Mouse (Mus musculus): Measurements from ENCODE around the gene Eomes.

Eomes gene

DNA sequence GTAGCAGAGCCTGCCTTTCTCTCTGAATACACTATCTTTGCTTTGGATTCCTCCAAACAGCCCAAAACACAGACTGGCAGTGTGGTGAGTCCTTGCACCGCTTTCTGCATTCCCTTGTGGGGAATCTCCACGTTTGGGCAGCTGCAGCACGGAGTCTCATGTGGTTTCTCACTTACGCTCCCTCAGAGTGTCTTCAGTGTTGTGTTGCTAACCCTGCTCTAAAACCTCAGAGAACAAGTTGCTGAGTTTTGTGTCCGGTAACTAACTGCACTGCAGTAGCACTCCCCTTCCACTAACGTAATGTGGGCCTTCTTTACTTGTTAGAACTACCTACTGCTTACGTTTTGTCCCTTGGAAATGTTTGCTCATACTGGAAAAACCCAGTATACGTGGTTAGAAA, 41.1 kb downstream of the Eomes start:
- DNase-seq (ENCODE audit: low read depth), result no peak

DNA sequence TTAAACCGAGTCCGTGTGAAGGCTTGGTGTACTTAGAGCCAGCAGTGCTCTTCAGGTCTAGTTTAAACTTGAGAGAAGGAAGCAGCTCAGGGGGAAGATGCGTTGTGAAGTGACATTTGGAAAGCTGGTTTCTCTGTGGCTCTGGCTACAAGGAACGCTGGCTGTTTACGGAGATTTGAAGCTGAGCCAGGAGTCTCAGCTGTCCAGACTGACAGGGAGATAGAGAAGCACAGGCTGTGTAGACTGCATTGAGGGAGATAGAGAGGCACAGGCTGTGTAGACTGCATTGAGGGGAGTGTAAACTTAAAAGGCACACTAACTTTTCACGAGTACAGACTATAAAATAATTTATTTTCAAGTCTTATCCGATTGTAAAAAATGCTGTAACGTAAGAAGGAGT, 42.0 kb downstream of the Eomes start:
- no peak for DNase-seq (ENCODE audit: low read depth)

DNA sequence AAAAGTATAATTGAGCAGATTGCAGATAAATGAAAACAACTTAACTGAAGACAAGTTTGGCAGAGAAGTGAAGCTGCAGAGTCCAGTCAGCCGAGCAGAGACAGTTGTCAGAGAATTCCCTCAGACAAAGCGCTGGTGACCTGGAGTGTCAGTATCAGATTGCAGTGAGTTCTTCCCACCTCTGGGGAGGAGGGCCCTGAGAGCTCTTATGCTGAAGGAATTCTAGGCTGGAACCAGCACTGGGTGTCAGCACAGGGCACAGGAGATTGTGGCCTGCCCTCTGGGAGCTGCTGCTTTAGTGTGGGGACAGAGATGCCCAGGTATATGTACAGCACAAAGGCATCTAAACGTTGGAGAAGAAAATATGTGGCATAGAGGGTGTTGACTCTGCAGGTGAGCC, 42.8 kb downstream of the Eomes start:
- no peak for DNase-seq (ENCODE audit: low read depth)

DNA sequence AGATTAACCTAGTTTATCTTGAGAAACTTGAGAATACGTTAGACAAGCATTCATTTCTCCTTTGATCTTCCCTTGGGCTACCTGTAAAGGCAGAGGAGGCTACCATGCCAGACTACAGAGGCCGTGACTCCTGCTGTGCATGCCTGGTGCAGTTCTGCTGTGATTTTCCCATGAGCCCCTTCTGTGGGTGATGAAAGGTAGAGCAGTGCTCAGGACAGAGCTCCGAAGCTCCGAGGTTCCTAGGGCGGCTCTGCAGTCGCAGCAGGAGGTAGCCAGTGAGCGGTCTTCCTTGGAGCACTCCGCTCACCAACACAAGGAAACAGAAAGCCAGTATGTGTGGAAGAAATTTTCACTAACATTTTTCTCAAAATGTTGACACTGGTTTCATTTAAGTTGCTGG, 43.6 kb downstream of the Eomes start:
- DNase-seq (ENCODE audit: low read depth), result no peak

DNA sequence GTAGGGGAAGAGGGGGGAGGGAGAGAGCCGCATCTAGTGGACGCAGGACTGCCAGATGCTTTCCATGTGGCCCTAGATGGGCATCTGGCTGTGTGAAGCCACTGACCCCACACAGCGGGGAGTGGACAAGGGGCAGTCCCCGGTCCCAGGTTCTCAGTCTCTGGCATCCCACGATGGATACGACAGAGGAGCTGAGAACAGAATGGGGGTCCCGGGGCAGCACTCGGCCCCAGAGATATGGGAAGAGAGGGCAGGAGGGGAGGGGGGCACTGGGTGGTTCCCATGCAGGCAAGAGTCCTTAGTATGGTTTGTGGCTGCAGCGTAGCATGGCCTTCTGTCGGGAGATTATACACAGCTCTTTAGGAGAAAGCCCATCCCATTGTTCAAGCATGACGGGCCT, 45.7 kb downstream of the Eomes start:
- no peak for DNase-seq (ENCODE audit: low read depth)

DNA sequence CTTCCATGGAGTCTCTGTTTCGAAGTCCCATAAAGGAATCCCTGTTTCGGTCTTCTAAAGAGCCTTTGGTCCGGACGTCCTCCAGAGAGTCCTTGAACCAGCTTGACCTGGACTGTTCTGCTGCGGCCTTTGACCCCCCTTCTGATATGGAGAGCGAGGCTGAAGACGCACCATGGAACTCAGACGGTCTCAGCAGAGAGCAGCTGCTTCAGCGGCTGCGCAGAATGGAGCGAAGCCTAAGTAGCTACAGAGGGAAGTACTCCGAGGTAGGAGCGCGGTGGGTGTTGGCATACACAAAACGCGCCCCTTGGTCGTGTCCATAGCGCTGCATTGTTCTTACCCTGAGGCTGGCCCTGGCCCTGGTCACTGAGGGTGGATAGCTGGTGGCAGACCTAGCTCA, 49.0 kb downstream of the Eomes start:
- no peak for DNase-seq (ENCODE audit: low read depth)

DNA sequence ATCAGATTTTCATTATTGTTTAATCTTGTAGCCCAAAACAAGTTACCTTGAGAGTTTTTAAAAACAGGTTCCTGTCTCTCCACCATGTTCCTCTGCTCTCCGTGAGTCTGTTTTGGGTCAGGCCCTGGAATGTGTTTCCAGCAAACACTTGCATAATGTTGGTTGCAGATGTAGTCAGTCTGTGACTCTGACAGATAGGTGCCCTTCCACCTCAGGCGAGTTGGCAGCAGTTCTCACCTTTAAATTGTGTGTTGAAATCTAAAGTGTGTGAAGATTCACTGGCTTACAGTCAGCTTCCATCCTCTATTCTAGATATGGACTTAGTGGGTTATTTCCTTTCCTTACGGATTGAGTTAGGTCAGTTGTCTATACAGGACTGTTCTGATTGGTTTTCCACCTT, 51.8 kb downstream of the Eomes start:
- no peak for DNase-seq (ENCODE audit: low read depth)

DNA sequence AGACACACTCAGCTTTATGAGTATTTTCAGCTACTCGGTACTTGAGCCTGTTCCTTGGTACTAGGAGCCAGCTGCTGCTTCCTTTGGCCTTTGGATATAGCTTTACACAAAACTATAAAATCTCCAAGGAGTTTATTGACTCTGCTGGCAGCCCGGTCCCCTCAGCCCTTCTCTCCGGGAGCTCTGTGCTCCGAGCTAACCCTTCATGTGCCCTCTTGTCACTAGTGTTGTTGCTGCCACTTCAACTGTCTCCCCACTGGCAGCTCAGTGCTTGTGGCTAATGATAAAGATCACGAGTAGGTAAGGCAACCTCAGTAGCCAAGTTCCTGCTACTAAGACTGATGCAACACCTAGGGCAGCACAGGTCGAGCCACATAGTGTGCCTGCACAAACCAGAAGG, 52.7 kb downstream of the Eomes start:
- no peak for DNase-seq (ENCODE audit: low read depth)

DNA sequence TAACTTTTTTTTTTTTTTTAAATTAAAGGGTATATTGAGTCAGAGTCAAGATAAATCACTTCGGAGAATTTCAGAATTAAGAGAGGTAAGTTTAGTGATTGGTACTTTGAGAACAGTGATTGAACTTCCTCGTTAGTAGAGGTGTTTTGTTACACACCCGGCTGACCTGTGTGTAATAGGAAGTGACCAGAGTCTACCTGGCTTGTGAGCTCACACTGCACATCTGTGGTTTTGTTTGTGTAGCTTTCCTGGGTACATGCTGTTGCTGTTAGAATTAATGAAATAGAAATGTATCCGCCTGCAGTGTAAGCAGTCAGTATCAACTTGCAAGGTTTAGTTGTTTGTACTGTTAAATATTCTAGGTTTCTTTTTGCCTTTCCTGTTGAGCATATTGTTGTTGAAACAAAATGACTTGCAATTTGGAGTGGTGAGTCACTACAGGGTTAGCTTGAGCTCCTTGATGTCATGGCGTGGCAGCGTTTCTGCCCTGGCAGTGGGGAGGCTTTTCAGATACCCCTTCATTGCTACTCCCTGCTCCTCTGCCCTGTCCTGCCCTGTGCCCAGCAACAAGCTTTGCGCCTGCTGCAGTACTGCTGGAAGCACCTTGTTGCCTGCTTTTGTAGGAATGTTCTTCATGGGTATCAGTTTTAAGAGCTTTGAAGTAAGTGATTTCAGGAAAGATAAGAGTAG, 54.6 kb downstream of the Eomes start:
- DNase-seq (ENCODE audit: low read depth), result peak; percentile 51

All from NIH3T3 (cell line).